Mouse (Mus musculus) heart, postnatal 10 days (tissue): ENCODE data around the gene Tomm40l. TPM values are rescaled to one million over a fixed set of nuclear protein-coding genes. Genes with fewer than 3 reads are reported as not detected.

Experiments
- DNase-seq, 2 experiments: peaks; one replicate each; pipeline ENCODE4 v3.0.0; 2021
- intact Hi-C: fragments of 180-260 bp; cut with DNase I; formaldehyde crosslinking; loops from one replicate; pipeline ENCODE4 v1.15.1; 2025
- total RNA-seq, 2 experiments: library from RNA; stranded (reverse); gene quantifications; 2 replicates each; pipeline ENCODE4 v1.2.3; 2021

The Tomm40l gene
- total RNA-seq: 10 to 100 TPM; 88.9 to 95.9 TPM

DNA sequence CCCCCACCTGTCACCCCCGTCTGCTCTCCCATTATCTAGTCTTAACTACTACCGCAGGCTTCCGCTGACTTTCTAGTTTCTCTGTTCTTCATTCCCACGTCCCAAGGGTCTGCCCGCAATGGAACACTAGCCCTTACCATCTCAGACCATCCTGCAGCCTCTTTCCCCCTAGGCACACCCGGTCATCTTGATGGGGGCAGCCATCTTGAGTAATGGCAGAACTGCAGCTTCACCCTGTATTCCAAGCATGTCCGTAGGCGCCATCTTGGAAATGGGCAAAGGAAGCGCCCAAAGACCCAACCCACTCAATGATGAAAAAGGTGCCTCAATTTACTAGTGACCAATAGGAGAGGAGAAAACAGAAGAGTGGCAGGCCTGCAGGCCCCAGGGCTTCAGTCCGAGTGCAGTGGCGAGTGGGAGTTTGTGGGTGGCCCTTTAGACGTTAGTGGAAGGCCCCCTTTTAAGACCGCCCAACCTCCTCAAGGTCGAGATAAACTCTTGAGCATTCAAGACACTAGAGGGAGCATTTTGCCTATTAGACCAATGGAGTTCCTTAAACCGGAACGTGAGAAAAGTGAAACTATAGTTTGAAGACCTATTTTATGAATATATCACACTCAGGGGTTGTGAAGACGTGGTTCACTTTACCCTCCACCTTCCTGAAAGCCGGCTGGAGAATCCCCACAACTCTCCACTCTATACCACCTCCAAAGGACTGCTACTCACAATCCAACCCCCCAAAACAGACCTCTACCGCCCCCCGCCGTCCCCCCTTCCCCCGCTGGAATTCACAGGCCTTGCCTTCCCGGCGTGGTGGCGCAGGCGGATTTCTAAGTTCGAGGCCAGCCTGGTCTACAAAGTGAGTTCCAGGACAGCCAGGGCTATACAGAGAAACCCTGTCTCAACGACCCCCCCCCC is at the start of gene Tomm40l:
Tomm40l (minus strand) TSS at position 277 of the 918 bp plus-strand sequence.
- intact Hi-C loops: loop anchor here (1.0 to 2.0 kb wide), 3 partner anchors 22 to 106 kb away; no protein-coding TSS in a partner anchor
- DNase-seq: peak; percentile 95 to 97

DNA sequence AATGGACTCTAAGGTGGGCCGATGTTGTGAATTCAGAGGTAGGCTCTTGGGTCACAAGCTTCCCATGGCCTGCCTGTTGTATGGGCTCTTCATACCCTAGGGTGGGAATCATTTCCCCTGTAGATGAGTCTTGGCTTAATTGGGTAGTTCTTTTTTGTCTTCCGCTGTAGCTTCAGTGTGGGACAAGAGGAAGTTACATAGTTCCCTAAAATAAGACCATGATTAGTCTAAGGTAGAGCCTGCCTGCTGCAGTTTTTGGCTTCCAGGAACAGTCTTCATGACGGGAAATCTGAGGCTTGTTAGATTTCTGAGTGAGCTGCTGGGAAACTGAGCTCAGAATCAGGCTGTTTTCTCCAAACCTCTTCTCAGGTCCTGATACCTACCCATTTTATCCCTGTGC is 49.8 kb upstream of the Tomm40l start:
- intact Hi-C loops: no loop called here
- DNase-seq: no peak

DNA sequence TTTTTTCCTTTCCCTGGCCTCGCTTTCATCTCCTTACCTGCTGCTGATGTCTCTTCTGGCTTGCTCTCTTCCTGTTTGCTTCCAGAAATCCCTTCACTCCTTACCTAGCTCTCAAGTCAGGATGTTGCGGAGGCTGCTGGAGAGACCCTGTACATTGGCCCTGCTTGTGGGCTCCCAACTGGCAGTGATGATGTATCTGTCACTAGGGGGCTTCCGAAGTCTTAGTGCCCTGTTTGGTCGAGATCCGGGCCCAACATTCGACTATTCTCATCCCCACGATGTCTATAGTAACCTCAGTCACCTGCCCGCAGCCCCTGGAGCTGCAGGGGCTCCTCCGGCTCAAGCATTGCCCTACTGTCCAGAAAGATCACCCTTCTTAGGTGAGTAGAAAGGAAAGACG is 49.3 kb upstream of the Tomm40l start:
- intact Hi-C loops: no loop called here
- no peak for DNase-seq

DNA sequence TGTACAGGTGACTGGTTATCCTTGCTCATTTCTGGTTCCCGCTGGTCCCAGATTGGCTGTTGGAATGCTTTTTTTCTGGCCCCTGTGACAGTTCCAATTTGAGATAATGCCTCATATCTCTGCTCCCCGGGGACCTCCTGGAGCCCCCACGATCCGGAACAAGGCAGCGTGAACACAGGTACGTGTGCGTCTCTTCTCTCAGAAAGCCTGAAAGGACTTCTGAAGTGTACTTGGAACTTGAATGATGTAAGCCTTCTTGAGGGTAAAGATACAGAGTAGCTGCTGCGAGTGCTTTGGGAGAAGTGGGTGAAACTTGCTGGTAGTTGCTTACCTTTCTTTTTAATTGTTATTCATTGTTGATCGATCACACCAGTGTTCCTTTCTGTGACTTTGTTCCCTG is 48.9 kb upstream of the Tomm40l start:
- DNase-seq: no peak
- intact Hi-C loops: no loop called here

DNA sequence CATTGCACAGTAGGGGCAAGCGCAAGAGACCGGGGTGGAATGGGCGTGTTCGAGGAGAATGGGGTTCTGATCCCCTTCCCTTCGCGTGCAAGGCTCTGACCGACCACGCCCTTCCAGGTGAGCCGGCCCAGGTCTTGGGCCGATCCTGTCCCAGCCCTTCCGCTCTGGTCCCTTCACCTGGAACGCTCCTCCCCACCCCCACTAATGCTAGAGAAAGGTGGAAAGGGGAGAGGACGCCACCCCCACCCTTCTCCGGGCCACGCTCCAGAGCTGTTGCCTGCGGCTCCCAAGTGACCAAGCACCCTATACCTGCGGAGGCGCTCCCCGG is 48.2 kb upstream of the Tomm40l start:
- intact Hi-C loops: no loop called here
- DNase-seq: no peak

DNA sequence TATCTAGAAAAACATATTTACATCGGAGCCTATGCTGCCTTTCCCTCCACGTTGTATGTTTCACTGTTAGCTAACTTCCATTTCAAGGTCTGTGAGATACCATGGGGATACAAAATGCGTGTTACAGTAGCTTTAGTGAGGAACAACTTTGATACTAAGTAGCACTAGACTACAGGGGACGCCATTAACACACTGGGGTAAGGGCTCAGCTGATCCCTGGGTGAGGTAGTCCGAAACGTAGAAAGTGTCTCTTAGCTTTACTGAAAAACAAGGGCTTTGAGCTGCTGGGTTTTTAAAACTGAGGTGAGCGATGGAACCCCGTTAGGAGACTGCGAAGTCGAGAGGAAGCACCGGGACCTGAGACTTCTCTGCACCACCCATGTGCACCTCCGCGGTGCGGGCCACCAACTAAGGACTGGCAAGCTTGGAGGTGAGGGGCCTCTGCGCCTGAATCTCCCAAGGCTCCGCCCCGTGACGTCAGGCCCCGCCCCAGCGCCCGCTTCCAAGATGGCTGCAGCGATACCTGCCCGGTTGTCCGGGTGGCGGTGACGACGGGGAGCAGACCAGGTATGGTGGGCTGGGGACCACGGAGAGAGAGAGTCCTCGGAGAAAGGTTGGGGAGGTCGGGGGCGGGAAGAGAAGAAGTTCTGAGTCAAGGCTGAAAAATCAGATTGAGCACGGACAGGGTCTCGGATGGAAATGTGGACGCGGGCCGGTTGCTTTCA is 47.7 kb upstream of the Tomm40l start, which contains the start of gene B4galt3:
B4galt3 (plus strand) TSS at position 481 of the 725 bp plus-strand sequence.
- intact Hi-C loops: no loop called here
- DNase-seq: peak; percentile 97

DNA sequence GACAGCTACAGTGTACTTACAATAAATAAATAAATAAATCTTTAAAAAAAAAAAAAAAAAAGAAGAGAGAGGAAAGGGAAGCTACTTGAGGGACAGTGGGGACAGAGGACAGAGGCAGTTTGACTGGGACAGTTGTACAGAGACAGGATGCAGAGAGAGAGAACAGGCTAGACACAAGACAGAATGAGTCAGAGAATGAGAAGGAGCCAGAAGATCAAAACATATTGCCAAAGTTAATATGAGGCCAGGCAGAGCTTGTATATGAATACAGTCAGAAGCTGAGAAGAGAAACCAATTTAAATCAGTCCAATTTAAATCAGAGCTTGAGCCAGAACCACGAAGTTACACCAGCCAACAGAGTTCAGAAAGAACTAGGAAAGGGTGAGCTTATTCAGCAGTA is 46.0 kb upstream of the Tomm40l start:
- intact Hi-C loops: no loop called here

DNA sequence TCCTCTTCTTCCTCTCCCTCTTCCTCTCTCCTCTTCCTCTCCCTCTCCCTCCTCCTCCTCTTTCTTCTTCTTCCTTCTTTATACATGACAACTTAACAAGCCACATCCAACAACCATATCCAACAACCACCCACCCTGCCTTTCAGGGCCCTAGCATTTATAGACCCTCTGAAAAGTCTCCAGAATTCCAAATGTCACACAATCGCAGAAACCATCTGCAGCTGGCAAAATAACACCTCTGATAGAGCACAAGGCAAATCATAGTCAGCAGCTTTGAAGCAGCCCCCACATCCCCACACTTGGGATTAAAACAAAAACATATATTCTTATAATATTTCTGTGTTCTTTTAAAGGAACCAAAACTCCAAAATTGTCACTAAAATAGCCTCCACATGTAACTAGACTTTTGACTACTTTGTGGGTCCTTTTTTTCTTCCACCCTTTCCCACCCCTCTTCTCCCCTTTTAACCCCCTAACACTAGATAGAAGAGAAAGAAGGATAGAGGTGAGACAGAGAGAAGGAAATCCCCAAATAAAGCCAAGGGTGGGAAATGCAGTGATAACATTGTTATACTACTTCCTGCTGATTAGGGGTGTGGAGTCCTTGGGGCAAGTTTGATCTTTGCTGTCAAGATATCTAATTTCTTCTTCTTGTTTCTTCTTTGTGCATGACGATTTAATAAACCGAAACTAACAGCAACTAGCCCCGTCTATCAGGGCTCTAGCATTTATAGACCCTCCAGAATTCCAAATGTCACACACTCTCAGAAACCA is 43.8 kb upstream of the Tomm40l start:
- intact Hi-C loops: no loop called here
- DNase-seq: no peak

More for the DNA sequence above, 46.0 kb upstream of the Tomm40l start:
- no peak for DNase-seq

DNA sequence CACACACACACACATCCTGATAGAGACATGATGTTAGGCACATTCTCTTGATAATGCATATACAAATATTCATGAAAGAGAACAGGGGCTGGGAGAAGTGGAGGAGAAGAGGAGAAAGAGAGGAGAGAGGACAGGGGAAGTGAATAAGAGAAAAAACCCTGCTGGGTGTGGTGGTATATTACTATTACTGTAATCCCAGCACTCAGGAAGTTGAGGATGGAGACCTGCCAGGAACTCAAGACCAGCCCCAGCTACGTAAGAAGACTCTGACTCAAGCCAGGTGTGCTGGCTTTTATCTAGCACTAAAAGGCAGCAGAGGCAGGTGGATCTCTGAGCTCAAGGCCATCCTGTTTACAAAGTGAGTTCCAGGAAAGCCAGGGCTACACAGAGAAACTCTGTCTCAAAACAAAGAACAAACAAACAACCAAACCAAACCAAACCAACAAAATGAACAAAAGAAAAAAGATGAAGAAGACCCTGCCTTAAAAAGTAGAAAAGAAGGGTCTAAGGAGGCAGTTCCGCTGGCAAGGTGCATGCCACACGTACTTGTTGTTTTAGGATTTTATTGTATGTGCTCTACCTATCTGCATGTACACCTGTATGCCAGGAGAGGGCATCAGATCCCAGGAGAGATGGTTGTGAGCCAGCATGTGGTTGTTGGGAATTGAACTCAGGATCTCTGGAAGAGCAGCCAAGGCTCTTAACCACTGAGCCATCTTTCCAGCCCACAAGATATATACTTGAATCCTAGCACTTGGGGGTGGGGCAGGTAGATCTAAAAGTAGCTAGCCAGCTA is 41.5 kb upstream of the Tomm40l start:
- intact Hi-C loops: loop anchor here (2.0 kb wide), 1 partner anchor 17 kb away; no protein-coding TSS in a partner anchor
- DNase-seq: peak; percentile 59 to 62

DNA sequence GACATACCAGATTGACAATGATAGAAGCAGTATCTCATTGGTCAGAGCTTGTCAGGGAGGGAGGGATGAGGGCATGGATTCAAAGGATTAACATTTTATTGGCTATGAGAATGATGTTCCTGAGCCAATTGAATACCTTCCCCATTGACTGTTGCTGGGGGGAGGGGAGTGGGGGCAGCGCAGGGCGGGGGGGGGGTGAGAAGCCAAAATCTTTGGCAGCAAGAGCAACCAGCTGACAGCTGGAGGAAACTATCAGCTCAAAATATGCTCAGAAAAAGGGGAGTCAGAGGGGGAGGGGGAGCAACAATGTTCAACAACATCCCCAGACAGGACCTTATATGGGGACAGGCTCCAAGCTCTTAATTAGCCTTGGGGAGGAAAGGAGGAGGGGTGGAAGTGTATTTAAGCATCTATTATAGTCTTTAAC is 40.9 kb upstream of the Tomm40l start:
- DNase-seq: peak; percentile 80 to 84
- intact Hi-C loops: loop anchor here (2.0 kb wide), 1 partner anchor 16 kb away; no protein-coding TSS in a partner anchor

DNA sequence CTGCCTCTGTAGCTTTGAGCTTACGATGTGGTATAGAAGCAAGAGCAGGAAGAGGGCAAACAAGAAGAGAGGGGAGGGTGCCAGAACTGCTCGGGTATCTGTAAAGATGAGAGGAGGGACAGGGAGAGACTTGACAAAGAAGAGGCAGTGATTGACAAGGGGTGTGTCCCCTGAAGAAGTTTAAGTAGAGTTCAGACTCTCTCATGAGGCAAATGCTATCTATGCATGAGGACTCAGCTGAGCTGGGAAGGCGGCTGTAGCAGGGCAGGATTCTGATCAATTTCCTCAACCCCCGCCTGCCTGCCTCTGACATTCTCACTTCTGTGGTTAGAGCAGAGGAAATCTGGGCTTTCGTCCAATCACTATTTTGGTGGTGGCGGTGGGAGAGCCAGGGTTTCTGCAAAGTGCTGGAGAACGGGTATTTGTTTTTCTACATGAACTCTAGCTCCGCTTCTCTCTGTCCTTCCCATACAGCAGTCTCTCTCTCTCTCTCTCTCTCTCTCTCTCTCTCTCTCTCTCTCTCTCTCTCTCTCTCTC is 40.3 kb upstream of the Tomm40l start:
- intact Hi-C loops: loop anchor here (2.0 kb wide), 1 partner anchor 16 kb away; no protein-coding TSS in a partner anchor
- DNase-seq: peak; percentile 88 to 91

DNA sequence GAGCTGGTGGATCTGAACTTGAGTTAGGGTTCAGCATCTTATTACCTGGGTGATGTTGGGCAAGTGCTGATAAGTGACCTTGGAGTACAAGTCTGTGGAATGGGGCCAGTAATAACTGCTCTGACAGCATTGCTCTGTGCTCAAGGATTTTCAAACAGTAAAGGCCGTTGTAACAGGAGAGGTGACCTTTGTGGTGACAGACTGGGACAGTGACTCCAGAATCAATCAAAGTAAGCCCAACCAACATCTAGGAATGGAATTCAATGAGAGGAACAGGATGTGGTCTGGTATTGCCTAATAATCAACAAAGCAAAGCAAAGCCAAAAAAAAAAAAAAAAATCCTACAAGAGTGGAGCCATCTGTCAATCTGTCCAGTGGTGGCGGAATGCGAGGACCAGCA is 38.0 kb upstream of the Tomm40l start:
- no peak for DNase-seq
- intact Hi-C loops: no loop called here

DNA sequence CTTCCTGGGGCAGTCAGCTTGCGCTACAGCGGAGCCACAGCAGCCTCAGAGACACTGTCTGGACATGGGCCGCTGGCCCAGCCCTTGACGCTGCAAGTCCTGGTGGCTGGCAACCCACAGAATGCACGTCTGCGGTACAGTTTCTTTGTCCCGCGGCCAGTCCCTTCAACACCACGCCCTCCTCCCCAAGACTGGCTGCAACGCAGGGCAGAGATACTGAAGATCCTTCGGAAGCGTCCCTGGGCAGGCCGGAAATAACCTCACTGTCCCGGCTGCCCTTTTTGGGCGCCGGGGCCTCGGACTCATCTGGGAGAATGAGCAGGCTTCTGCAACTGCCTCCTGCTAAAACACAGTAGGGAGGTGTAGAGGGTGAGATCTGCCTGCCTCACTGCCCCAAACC is 36.6 kb upstream of the Tomm40l start:
- intact Hi-C loops: no loop called here
- DNase-seq: no peak

DNA sequence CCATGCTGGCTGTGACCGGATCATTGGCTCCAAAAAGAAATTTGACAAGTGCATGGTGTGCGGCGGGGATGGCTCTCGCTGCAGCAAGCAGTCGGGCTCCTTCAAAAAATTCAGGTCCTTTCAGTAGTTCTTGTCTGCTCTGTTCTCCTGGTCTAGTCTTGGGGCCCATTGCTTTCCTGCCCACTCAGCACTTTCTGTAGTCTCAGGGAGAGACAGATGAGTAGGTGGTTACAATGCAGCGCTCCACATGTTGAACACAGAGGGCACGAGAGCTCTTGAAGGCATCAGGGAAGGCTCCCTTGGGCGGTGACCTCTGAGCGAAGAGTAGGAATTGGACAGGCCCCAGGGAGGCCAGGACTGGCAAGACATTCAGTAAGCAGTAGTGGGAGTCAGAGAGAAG is 35.5 kb upstream of the Tomm40l start:
- intact Hi-C loops: loop anchor here (1.0 to 2.0 kb wide), 2 partner anchors 34 to 139 kb away; no protein-coding TSS in a partner anchor
- DNase-seq: no peak

DNA sequence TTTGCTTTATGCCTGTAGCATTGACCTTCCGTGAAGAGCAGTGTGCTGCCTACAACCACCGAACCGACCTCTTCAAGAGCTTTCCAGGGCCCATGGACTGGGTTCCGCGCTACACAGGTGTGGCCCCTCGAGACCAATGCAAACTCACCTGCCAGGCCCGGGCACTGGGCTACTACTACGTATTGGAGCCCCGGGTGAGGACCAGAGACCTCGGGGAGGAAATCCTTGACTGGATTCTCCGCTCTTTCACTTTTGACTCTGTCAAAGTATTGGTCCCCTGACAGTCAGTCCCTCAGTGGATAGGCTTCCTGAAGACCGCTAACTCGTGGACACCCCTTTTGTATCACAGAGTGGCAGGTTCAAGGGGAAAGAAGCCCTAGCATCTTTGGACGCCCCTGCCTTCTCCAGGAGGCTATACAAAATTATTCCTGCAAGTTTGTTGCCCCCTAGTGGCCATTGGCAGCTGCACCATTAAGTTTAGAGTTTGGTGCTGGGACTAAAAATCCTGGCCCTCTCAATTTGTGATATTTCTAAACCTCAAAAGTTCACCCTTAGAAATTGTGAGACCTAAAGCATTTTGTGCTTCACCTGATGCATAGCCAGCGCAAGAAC is 34.7 kb upstream of the Tomm40l start:
- peak; percentile 81 to 86 for DNase-seq
- intact Hi-C loops: loop anchor here (1.0 to 2.0 kb wide), 2 partner anchors 34 to 138 kb away; no protein-coding TSS in a partner anchor

DNA sequence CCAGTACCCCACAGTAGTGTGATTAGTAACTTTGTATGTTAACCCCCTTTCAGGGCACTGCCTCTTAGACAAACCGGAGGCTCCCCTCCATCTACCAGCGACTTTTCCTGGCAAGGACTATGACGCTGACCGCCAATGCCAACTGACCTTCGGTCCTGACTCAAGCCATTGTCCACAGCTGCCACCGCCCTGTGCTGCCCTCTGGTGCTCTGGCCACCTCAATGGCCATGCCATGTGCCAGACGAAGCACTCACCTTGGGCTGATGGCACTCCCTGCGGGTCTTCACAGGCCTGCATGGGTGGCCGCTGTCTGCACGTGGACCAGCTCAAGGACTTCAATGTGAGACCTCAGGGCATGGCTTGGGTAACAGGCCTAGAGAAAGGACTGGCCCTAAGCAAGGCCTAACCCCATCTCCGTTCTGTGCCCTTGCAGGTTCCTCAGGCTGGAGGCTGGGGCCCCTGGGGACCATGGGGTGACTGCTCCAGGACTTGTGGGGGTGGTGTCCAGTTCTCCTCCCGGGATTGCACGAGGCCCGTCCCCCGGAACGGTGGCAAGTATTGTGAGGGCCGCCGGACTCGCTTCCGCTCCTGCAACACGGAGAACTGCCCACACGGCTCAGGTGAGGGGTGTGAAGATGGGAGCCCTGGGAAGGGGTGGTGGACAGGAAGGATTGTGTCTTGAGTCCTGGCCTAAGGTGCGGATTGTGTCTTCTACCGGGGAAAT is 33.9 kb upstream of the Tomm40l start:
- no peak for DNase-seq
- intact Hi-C loops: loop anchor here (2.0 kb wide), 1 partner anchor 137 kb away; no protein-coding TSS in a partner anchor

DNA sequence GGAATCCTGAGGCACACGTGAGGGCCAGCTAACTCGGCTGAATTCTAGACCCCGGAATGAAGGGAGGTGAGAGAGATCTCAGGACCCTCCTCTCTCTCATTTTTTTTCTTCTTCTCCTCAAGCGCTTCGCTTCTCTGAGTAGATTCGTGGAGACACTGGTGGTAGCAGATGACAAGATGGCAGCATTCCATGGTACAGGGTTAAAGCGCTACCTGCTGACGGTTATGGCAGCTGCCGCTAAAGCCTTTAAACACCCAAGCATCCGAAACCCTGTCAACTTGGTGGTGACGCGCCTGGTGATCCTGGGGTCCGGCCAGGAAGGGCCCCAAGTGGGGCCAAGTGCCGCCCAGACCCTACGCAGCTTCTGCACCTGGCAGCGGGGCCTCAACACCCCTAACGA is 30.1 kb upstream of the Tomm40l start:
- intact Hi-C loops: no loop called here
- no peak for DNase-seq

DNA sequence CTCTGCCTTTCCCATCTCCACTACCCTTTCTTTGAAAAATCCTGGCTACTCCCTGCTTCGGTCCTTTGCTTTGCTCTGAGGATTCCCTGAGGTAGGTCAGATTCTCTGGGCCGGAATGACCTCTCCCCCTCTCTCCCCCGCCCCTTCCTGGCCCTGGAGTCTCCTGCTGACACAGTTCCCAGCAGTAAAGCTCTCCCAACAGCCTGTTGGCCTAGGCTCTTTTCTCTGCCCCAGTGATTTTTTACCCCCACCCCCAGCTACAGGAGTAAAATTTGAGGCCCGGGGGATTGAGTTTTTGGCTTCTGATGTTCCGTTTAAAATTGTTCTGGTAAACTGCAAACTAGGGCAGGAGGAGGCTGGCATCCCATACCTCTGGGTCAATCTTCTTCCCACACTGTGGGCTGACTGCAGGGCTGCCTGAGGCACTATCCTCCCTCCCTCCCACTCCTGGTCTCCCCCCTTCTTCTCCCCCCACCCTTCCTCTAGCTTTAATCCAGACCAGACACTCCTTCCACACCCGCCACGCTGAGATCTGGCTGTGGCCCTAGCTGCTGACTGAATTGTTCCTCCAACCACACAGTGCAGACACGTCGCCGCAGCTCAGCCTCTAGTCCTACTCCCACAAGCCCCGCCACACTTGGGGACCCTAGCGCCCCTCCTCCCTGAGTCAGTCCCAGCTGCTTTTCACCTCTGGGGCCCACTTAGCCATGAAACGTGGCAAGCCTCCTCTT is 29.4 kb upstream of the Tomm40l start:
- DNase-seq: peak; percentile 68 to 74

More for the DNA sequence above, 29.4 kb upstream of the Tomm40l start:
- intact Hi-C loops: no loop called here
